Mouse (Mus musculus) hindbrain, embryonic 15.5 days (tissue): ENCODE measurements around the gene Pex14. TPM values are rescaled to one million over a fixed set of nuclear protein-coding genes. Genes with fewer than 3 reads are reported as not detected.

Experiments used
- ATAC-seq: fragments of 200-750 bp; cut with Nextera tagmentation; 2 replicates; pipeline ENCODE4 v1.8.0; 2017; ENCODE audit warnings: low read depth, moderate number of reproducible peaks, moderate TSS enrichment; ENCODE audit not compliant: low FRiP score
- H3K27ac ChIP-seq: fragments of 300-500 bp; sonication (generic); replicated peaks from 2 replicates; pipeline ENCODE4 v1.5.1; 2015; ENCODE audit warnings: mild to moderate bottlenecking, inconsistent platforms
- H3K27me3 ChIP-seq: fragments of 300-500 bp; sonication (generic); 2 replicates; pipeline ENCODE4 v1.6.1; 2015; ENCODE audit warnings: control low read depth, inconsistent platforms
- H3K36me3 ChIP-seq: fragments of 300-500 bp; sonication (generic); 2 replicates; pipeline ENCODE4 v1.6.1; 2015; ENCODE audit warnings: control low read depth, inconsistent platforms
- H3K4me1 ChIP-seq: fragments of 300-500 bp; sonication (generic); replicated peaks from 2 replicates; pipeline ENCODE4 v1.6.1; 2015; ENCODE audit warnings: control low read depth, inconsistent platforms
- H3K4me2 ChIP-seq: fragments of 300-500 bp; sonication (generic); 2 replicates; pipeline ENCODE4 v1.6.1; 2015; ENCODE audit warnings: moderate library complexity, mild to moderate bottlenecking, inconsistent platforms
- H3K4me3 ChIP-seq: fragments of 300-500 bp; sonication (generic); 2 replicates; pipeline ENCODE4 v1.5.1; 2015; ENCODE audit warnings: mild to moderate bottlenecking, inconsistent platforms
- H3K9ac ChIP-seq: fragments of 300-500 bp; sonication (generic); 2 replicates; pipeline ENCODE4 v1.6.1; 2015; ENCODE audit warnings: inconsistent platforms
- H3K9me3 ChIP-seq: fragments of 300-500 bp; sonication (generic); 2 replicates; pipeline ENCODE4 v1.6.1; 2016; ENCODE audit warnings: control low read depth, inconsistent platforms
- WGBS: fragments of 180-500 bp; shearing (Covaris S2); methylation state at CpG from one replicate; pipeline ENCODE4 v1.1.7; 2015; 5-methylcytosine and 5-hydroxymethylcytosine counted together
- polyA plus RNA-seq: library from polyadenylated mRNA; unstranded; fragments of >200 nt; fragmentation: Nextera tagmentation; extraction: Ambion mirVana; gene quantifications from 2 replicates; pipeline ENCODE4 v1.2.1, GENCODE M21; 2015

Gene Pex14
- 54.4 and 61.9 TPM in 2 replicates for polyA plus RNA-seq

DNA sequence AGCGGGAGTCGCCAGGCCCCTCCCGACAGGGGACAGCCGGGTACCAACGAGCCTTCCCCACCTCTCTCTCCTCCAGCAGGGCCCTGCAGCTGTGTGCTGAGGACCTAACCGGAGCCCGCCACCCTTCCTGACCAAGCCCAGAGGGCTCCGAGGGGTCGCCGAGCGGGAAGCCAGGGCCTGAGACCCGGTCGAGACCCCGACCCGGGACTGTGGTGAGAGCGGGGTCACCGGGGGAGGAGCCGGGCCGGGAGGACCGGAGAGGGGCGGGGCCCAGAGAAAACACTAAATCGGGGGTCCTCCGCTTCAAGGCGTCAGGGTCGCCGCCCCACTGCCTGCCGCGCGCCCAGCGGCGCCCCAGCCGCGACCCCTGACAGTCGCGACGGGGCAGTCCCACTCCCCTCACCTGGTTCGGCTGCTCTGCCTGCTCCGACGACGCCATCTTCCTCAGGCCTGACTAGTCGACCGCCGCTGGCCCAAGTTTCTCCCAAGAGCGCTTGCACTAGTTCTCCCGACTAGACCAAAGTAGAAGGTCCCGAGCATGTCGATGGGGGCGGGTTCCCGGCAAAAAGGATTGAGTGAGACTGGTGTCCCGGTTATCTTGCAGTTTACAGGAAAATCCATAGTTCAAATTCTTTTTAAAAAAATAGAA, at the start of gene Pex14:
Gene Pex14 (minus strand): TSS at position 508 of the 649 bp plus-strand sequence.
- H3K27me3 ChIP-seq: no peaks in the 10 kb centered on the region
- H3K4me3 ChIP-seq: peak within 1 kb of the TSS; percentile 97
- no peaks in the 10 kb centered on the region for H3K9me3 ChIP-seq
- peak within 1 kb of the TSS; percentile 91 for H3K9ac ChIP-seq
- peak within 1 kb of the TSS; percentile 65 for H3K27ac ChIP-seq
- H3K36me3 ChIP-seq: no peaks in the 10 kb centered on the region
- H3K4me1 ChIP-seq: peaks cover 17% of the 10 kb centered on the region
- ATAC-seq: peak; percentile 78
- peak within 1 kb of the TSS; percentile 97 for H3K4me2 ChIP-seq
- under 1% methylated on average over 50 of the region's 50 CpGs for WGBS

GRCm38 (mm10) chr4:149149196-149149595, 49.5 kb upstream of the Pex14 start:
- Histone ChIP-seq H3K4me2 (no peak overlapping the region), H3K27ac (no peak overlapping the region), H3K4me1 (no peaks in the 10 kb centered on the region), H3K9ac (no peak overlapping the region), H3K36me3 (peaks cover 40% of the 10 kb centered on the region), H3K9me3 (no peaks in the 10 kb centered on the region), H3K4me3 (no peak overlapping the region), H3K27me3 (no peaks in the 10 kb centered on the region)
- no peak for ATAC-seq
- 90% methylated on average over 9 of the region's 9 CpGs for WGBS

DNA sequence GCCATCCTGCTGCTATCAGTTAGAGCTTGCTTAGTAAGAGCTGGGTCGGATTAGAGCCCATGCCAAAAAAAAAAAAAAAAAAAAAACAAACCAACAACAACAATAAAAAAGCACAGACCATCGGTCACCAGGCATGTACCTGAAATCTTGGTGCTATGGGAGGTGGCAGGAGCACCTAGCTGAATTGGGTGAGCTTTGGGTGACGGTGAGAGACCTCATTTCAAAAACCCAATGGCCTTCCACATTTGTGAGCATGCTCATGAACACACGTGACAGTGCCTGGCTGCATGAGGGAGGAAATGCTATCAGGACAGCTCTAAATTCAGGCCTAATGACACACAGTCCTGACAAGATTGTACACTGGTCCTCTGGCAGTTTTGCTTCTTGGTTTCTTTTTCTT, 48.4 kb upstream of the Pex14 start:
- WGBS: 84% methylated on average over 4 of the region's 4 CpGs
- no peak overlapping the region for H3K27ac ChIP-seq
- no peaks in the 10 kb centered on the region for H3K27me3 ChIP-seq
- no peaks in the 10 kb centered on the region for H3K9me3 ChIP-seq
- H3K4me3 ChIP-seq: no peak overlapping the region
- ATAC-seq: no peak
- peaks cover 29% of the 10 kb centered on the region for H3K36me3 ChIP-seq
- H3K4me1 ChIP-seq: no peaks in the 10 kb centered on the region
- H3K4me2 ChIP-seq: no peak overlapping the region
- H3K9ac ChIP-seq: no peak overlapping the region

DNA sequence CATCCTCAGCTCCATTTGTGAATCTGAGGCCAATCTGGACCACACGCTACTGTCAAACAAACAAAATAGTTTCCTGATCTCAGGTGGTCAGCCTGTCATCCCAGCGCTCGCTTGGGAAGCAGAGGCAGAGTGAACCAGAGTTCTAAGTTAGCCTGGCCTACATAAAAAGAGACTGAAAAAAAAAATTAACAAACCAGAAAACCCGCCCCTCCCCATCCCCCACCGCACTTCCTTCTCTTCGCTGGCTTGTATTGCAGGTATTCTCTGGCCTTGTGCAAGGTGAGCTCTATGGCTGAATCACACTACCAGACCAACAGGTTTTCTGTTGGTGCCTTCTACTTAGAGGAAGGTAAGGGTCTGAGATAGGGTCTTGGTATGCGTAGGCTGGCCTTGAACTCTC, 47.9 kb upstream of the Pex14 start:
- ATAC-seq: no peak
- no peak overlapping the region for H3K4me3 ChIP-seq
- H3K4me2 ChIP-seq: no peak overlapping the region
- H3K9ac ChIP-seq: no peak overlapping the region
- no peaks in the 10 kb centered on the region for H3K4me1 ChIP-seq
- WGBS: 89% methylated on average over 7 of the region's 7 CpGs
- no peak overlapping the region for H3K27ac ChIP-seq
- H3K36me3 ChIP-seq: peaks cover 24% of the 10 kb centered on the region
- H3K9me3 ChIP-seq: no peaks in the 10 kb centered on the region
- H3K27me3 ChIP-seq: no peaks in the 10 kb centered on the region

GRCm38 (mm10) chr4:149145151-149145550, 45.5 kb upstream of the Pex14 start:
- Histone ChIP-seq H3K36me3 (peaks cover 3% of the 10 kb centered on the region; the same call in 1 of the 2 replicates), H3K4me2 (no peak overlapping the region), H3K9me3 (no peaks in the 10 kb centered on the region), H3K27me3 (no peaks in the 10 kb centered on the region), H3K4me3 (no peak overlapping the region), H3K27ac (no peak overlapping the region), H3K9ac (no peak overlapping the region), H3K4me1 (no peaks in the 10 kb centered on the region)
- no peak for ATAC-seq
- WGBS: 85% methylated on average over 4 of the region's 4 CpGs

DNA sequence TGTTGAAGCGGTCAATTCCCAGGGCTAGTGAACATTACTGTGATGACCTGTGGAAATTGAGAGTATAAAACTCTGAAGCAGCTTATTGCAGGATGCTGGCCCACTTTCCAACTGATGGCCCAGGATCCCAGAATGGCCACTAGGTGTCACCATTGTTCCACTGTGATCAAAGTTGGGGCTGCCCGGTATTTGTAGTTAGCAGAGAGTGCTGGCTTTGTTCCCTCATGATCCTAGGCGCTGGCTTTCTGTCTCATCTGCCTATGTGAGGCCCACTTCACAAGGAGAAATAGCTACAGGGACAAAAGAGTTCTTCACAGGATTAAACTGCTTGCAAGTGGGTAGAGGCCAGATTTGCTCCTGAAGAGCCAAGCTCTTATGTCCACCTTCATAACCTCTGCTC, 44.8 kb upstream of the Pex14 start:
- peak overlapping the region; percentile 51; the same call in 1 of the 2 replicates for H3K27ac ChIP-seq
- 4% methylated on average over 3 of the region's 3 CpGs for WGBS
- no peaks in the 10 kb centered on the region for H3K27me3 ChIP-seq
- no peak overlapping the region for H3K4me2 ChIP-seq
- no peak overlapping the region for H3K9ac ChIP-seq
- H3K4me1 ChIP-seq: no peaks in the 10 kb centered on the region
- no peaks in the 10 kb centered on the region for H3K36me3 ChIP-seq
- no peak overlapping the region for H3K4me3 ChIP-seq
- ATAC-seq: peak; percentile 88
- no peaks in the 10 kb centered on the region for H3K9me3 ChIP-seq

GRCm38 (mm10) chr4:149143594-149143993, 43.9 kb upstream of the Pex14 start:
- no peaks in the 10 kb centered on the region for H3K9me3 ChIP-seq
- no peak overlapping the region for H3K4me2 ChIP-seq
- H3K36me3 ChIP-seq: no peaks in the 10 kb centered on the region
- H3K4me1 ChIP-seq: no peaks in the 10 kb centered on the region
- no peak overlapping the region for H3K4me3 ChIP-seq
- 29% methylated on average over 4 of the region's 4 CpGs for WGBS
- no peaks in the 10 kb centered on the region for H3K27me3 ChIP-seq
- H3K27ac ChIP-seq: no peak overlapping the region
- ATAC-seq: no peak
- no peak overlapping the region for H3K9ac ChIP-seq

GRCm38 (mm10) chr4:149138515-149138914, 38.8 kb upstream of the Pex14 start:
- Histone ChIP-seq H3K9ac (no peak overlapping the region), H3K27ac (no peak overlapping the region), H3K4me2 (no peak overlapping the region), H3K9me3 (no peaks in the 10 kb centered on the region), H3K4me1 (peaks cover 9% of the 10 kb centered on the region), H3K27me3 (no peaks in the 10 kb centered on the region), H3K36me3 (no peaks in the 10 kb centered on the region), H3K4me3 (no peak overlapping the region)
- WGBS: 88% methylated on average over 8 of the region's 8 CpGs
- no peak for ATAC-seq

GRCm38 (mm10) chr4:149136982-149137770, 37.5 kb upstream of the Pex14 start, which contains the start of gene Cenps:
Gene Cenps (minus strand): TSS chr4:149137629.
- under 1% methylated on average over 68 of the region's 68 CpGs for WGBS
- peak within 1 kb of the TSS; percentile 81 for H3K27ac ChIP-seq
- H3K4me3 ChIP-seq: peak within 1 kb of the TSS; percentile 71
- H3K36me3 ChIP-seq: no peaks in the 10 kb centered on the region
- H3K4me1 ChIP-seq: peaks cover 9% of the 10 kb centered on the region
- peak; percentile 92 for ATAC-seq
- H3K27me3 ChIP-seq: no peaks in the 10 kb centered on the region
- peak within 1 kb of the TSS; percentile 72 for H3K4me2 ChIP-seq
- H3K9me3 ChIP-seq: no peaks in the 10 kb centered on the region
- peak within 1 kb of the TSS; percentile 44 for H3K9ac ChIP-seq

GRCm38 (mm10) chr4:149136116-149136850, 36.6 kb upstream of the Pex14 start:
- Histone ChIP-seq H3K4me1 (peaks cover 9% of the 10 kb centered on the region), H3K9ac (0 out of 2 replicates have a peak overlapping the region, but pooled peaks have one; percentile 44), H3K4me3 (peak overlapping the region; percentile 71), H3K4me2 (peak overlapping the region; percentile 72), H3K27ac (no peak overlapping the region), H3K27me3 (no peaks in the 10 kb centered on the region), H3K36me3 (no peaks in the 10 kb centered on the region), H3K9me3 (no peaks in the 10 kb centered on the region)
- ATAC-seq: no peak
- 67% methylated on average over 18 of the region's 18 CpGs for WGBS

- Histone ChIP-seq H3K9me3 (no peaks in the 10 kb centered on the region), H3K27me3 (no peaks in the 10 kb centered on the region), H3K4me1 (peaks cover 9% of the 10 kb centered on the region), H3K36me3 (no peaks in the 10 kb centered on the region), H3K4me3 (no peak overlapping the region), H3K27ac (no peak overlapping the region), H3K9ac (no peak overlapping the region), H3K4me2 (no peak overlapping the region)
- ATAC-seq: no peak
- 87% methylated on average over 5 of the region's 5 CpGs for WGBS
Observed at GRCm38 (mm10) chr4:149133395-149133794, 33.7 kb upstream of the Pex14 start.
